ENCODE assay signal across 8 mouse cellular contexts in the genomic region with DNA sequence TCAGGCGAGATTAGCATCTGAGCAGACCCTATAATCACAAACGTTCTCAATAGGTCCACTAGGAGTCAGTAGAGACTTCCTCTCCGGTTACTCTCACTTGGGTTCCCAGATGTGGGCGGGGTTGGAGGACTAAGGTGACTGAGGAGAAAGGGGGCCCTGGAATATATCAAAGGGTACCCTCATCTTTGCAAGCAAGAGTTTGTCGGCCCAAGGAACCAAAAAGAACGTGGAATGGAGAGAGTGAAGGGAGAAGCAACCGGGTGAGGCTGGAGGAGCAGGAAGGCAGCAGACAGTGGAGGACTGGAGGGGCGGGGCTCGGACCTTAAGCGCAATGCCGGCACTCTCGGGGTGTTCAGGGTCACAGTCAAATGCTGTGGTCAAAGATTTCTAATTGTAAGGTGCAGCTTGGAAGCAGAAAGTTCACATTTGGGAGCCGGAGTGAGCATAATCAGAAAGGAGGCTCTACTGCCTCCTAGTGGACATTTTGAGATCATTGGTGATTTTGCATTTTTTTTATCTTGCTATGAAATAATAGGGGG.
DNase-seq lines count a peak whose midpoint lies in the region; ATAC-seq and TF ChIP-seq lines count a peak whose summit lies in the region.

No protein-coding gene starts in this region.

- whole genome bisulfite sequencing in heart, postnatal 0 days: under 1% methylated on average over 13 of the region's 13 CpGs
- 2% methylated on average over 13 of the region's 13 CpGs for WGBS in liver, embryonic 15.5 days (ENCODE audit: insufficient replicate concordance)
- WGBS in neural tube, embryonic 11.5 days: under 1% methylated on average over 13 of the region's 13 CpGs
- WGBS in stomach, embryonic 16.5 days: 0% methylated on average over 13 of the region's 13 CpGs

- no peak overlapping the region; the same call in 1 of the 2 replicates for H3K27ac ChIP-seq in brown adipose tissue, adult 24 weeks (replicated peaks; ENCODE audit: low read depth, low read length)
- H3K27ac ChIP-seq in heart, postnatal 0 days (ENCODE audit: low read depth): no peak overlapping the region
- H3K27ac ChIP-seq in liver, embryonic 15.5 days (replicated peaks): no peak overlapping the region
- H3K27ac ChIP-seq in neural tube, embryonic 11.5 days (ENCODE audit: low read depth, low read length): no peak overlapping the region
- peak overlapping the region; percentile 42; the same call in 1 of the 2 replicates for H3K27ac ChIP-seq in stomach, embryonic 16.5 days (ENCODE audit: low read length)

- peak; percentile 76 for TF ChIP-seq CTCF in heart, postnatal 0 days (IDR thresholded peaks at IDR 0.05; ENCODE audit: low read depth)

- H3K9ac ChIP-seq in heart, postnatal 0 days (replicated peaks; ENCODE audit: low read depth, low read length): no peak overlapping the region; the same call in 1 of the 2 replicates
- 0 out of 2 replicates have a peak overlapping the region, but pooled peaks have one; percentile 18 for H3K9ac ChIP-seq in liver, embryonic 15.5 days
- H3K9ac ChIP-seq in neural tube, embryonic 11.5 days (ENCODE audit: low read length): peak overlapping the region; percentile 48
- peak overlapping the region; percentile 72 for H3K9ac ChIP-seq in stomach, embryonic 16.5 days (ENCODE audit: low read length)

- 0 out of 2 replicates have a peak, but pooled peaks cover 3% of the 10 kb centered on the region for H3K4me1 ChIP-seq in brown adipose tissue, adult 24 weeks (ENCODE audit: control insufficient read depth, insufficient read depth, insufficient read length, low read length)
- H3K4me1 ChIP-seq in heart, postnatal 0 days (ENCODE audit: control insufficient read depth, insufficient read depth): no peaks in the 10 kb centered on the region
- H3K4me1 ChIP-seq in liver, embryonic 15.5 days (replicated peaks): peaks cover 17% of the 10 kb centered on the region
- no peaks in the 10 kb centered on the region for H3K4me1 ChIP-seq in neural tube, embryonic 11.5 days (ENCODE audit: control insufficient read depth, insufficient read depth, low read length)
- H3K4me1 ChIP-seq in stomach, embryonic 16.5 days (ENCODE audit: control insufficient read depth, insufficient read depth, low read length): no peaks in the 10 kb centered on the region

- H3K4me3 ChIP-seq in brown adipose tissue, adult 24 weeks (ENCODE audit: insufficient read depth, low read depth, low read length): peak overlapping the region; percentile 66
- peak overlapping the region; percentile 56 for H3K4me3 ChIP-seq in heart, postnatal 0 days (ENCODE audit: low read depth, low read length)
- H3K4me3 ChIP-seq in liver, embryonic 15.5 days (replicated peaks): peak overlapping the region; percentile 57
- H3K4me3 ChIP-seq in neural tube, embryonic 11.5 days (ENCODE audit: low read depth, low read length): peak overlapping the region; percentile 41
- H3K4me3 ChIP-seq in stomach, embryonic 16.5 days (replicated peaks; ENCODE audit: low read length): peak overlapping the region; percentile 60

- TF ChIP-seq EP300 in heart, postnatal 0 days (IDR thresholded peaks at IDR 0.05; ENCODE audit: low read depth): no peak

- H3K27me3 ChIP-seq in heart, postnatal 0 days (ENCODE audit: control insufficient read depth, insufficient read depth, low read length): no peaks in the 10 kb centered on the region
- no peaks in the 10 kb centered on the region for H3K27me3 ChIP-seq in liver, embryonic 15.5 days
- H3K27me3 ChIP-seq in neural tube, embryonic 11.5 days (ENCODE audit: control insufficient read depth, insufficient read depth, low read length): no peaks in the 10 kb centered on the region
- H3K27me3 ChIP-seq in stomach, embryonic 16.5 days (ENCODE audit: control insufficient read depth, insufficient read depth, low read length): no peaks in the 10 kb centered on the region

- H3K36me3 ChIP-seq in heart, postnatal 0 days (replicated peaks; ENCODE audit: control insufficient read depth, insufficient read depth, low read length): no peaks in the 10 kb centered on the region
- no peaks in the 10 kb centered on the region for H3K36me3 ChIP-seq in liver, embryonic 15.5 days (replicated peaks)
- no peaks in the 10 kb centered on the region for H3K36me3 ChIP-seq in neural tube, embryonic 11.5 days (ENCODE audit: control insufficient read depth, insufficient read depth, low read length)
- no peaks in the 10 kb centered on the region for H3K36me3 ChIP-seq in stomach, embryonic 16.5 days (ENCODE audit: control insufficient read depth, insufficient read depth, low read length)

- H3K4me2 ChIP-seq in heart, postnatal 0 days (ENCODE audit: low read depth, low read length): peak overlapping the region; percentile 95
- H3K4me2 ChIP-seq in liver, embryonic 15.5 days: peak overlapping the region; percentile 81
- H3K4me2 ChIP-seq in neural tube, embryonic 11.5 days (ENCODE audit: low read depth): peak overlapping the region; percentile 77
- peak overlapping the region; percentile 94 for H3K4me2 ChIP-seq in stomach, embryonic 16.5 days (ENCODE audit: low read depth, low read length)

- DNase-seq in CD8-positive naive resting alpha-beta T cell, adult 2 months (ENCODE audit: low read depth in 2 of 2, low spot score in 2 of 2): peak; percentile 33 to 62
- peak; percentile 67 for DNase-seq in heart, postnatal 0 days (ENCODE audit: low spot score)
- DNase-seq in kidney, postnatal 25 days: peak; percentile 74 to 79
- DNase-seq in neural tube, embryonic 11.5 days (ENCODE audit: low spot score): peak; percentile 75

- peak; percentile 88 for ATAC-seq in erythroid progenitor cell, adult 5-6 weeks (replicated peaks; ENCODE audit: low FRiP score, poor library complexity, severe bottlenecking)
- peak; percentile 81; the same call in 1 of the 2 replicates for ATAC-seq in heart, postnatal 0 days (ENCODE audit: insufficient read depth, low read depth)
- peak; percentile 57; the same call in 1 of the 2 replicates for ATAC-seq in liver, embryonic 15.5 days (ENCODE audit: insufficient read depth)
- peak; percentile 87 for ATAC-seq in neural tube, embryonic 11.5 days (ENCODE audit: insufficient read depth, low FRiP score, low TSS enrichment)
- peak; percentile 86 for ATAC-seq in stomach, embryonic 16.5 days (ENCODE audit: insufficient read depth, low FRiP score)

- no peaks in the 10 kb centered on the region for H3K9me3 ChIP-seq in heart, postnatal 0 days (replicated peaks; ENCODE audit: control insufficient read depth, low read length)
- H3K9me3 ChIP-seq in liver, embryonic 15.5 days (replicated peaks): no peaks in the 10 kb centered on the region
- H3K9me3 ChIP-seq in neural tube, embryonic 11.5 days (ENCODE audit: control insufficient read depth, low read length): no peaks in the 10 kb centered on the region
- no peaks in the 10 kb centered on the region for H3K9me3 ChIP-seq in stomach, embryonic 16.5 days (replicated peaks; ENCODE audit: control insufficient read depth, low read length)
